Mouse (Mus musculus) testis, postnatal 14 days (tissue): ENCODE results near the gene Vmn1r159.
"Not testable (repeated sequence)": the region's sequence is repeated elsewhere in the genome, so short reads cannot be mapped to it uniquely, and the experiment has no call there.

Experiments
- DNase-seq: peaks from one replicate; pipeline ENCODE4 v3.0.0; 2021; ENCODE audit warnings: low spot score

The Vmn1r159 gene

DNA sequence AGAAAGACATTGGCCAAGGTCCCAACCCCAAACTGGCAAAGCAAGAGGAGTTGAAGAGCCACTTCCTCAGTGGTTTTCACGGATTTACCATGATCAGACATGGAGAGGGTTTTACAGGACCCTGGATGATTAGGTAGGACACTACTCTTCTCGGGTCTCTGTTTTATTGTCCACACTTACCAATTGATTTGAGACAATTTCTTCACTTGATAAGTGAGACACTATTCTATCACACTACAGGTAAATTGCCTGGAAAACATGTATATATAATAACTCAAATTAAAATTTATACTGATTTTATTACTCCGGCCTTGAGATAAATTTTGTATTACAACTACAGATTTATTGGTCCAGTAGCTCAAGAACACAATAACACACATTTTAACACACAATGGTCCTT lies at the start of gene Vmn1r159:
Vmn1r159 (minus strand) TSS at position 101 of the 400 bp plus-strand sequence.
- DNase-seq: not testable (repeated sequence)

DNA sequence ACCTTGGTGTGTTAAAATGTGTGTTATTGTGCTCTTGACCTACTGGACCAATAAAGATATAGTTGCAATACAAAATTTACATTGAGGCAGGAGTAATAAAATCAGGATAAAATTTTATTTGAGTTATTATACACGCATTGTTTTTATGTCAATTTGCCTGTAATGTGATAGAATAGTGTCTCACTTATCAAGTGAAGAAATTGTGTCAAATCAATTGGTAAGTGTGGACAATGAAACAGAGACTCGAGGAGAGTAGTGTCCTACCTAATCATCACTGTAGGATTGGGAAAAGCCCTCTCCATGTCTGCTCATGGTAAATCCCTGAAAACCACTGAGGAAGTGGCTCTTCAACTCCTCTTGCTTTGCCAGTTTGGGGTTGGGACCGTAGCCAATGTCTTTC lies 27.5 kb upstream of the Vmn1r159 start, which contains the start of gene Vmn1r160:
Vmn1r160 (plus strand) TSS at position 301 of the 400 bp plus-strand sequence.
- not testable (repeated sequence) for DNase-seq
